In the genomic region with DNA sequence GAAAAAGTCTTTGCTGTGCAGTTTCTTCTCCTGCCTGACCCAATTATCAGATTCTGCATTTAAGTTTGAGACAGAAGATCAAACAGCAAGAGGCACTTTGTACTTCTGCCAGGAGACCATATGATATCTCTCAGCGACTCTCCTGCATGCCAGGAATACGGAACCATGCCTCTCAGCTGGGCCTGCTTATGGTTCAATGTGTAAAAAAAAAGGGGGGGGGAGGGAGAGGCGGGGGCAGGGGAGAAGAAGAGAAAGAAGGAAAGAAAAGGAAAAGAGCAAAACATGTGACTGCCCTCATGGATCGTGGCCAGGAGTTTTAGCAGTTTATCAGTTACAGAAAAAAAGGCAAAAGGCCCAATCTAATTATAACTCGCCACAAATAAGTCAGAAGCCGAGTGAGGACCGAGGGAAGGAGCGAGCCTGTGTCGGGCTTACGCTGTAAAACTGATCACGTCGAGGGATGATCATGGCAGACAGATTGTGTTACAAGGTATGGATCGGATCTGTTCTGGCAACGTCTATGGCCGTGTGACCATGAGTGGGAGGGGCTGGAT, we compare ENCODE assay signal across 8 mouse cellular contexts.
DNase-seq lines count a peak whose midpoint lies in the region; ATAC-seq and TF ChIP-seq lines count a peak whose summit lies in the region.
"Had no signal": no experiment of that assay in that cellular context is flagged by ENCODE, and none has a peak within 500 bp of the region (broad histone marks: within the 10 kb centered on the region; RNA-seq: fewer than 3 reads in every experiment).

No protein-coding gene starts in this region.

- no peak for TF ChIP-seq CTCF in liver, postnatal 0 days (IDR thresholded peaks at IDR 0.05; ENCODE audit: low read depth)

- WGBS in liver, postnatal 0 days (ENCODE audit: insufficient replicate concordance) = 42% methylated on average over 15 of the region's 15 CpGs

- no peaks in the 10 kb centered on the region for H3K9me3 ChIP-seq in liver, postnatal 0 days (ENCODE audit: low read length)
- H3K9me3 ChIP-seq: neural tube, embryonic 12.5 days had no signal

- peak; percentile 42 for DNase-seq in kidney, postnatal 10 days
- no peak for DNase-seq in kidney, adult 8-10 months
- DNase-seq in MEL-GATA-1-ER (ENCODE audit: extremely low read depth, low read depth) = peak; percentile 81
- peak; percentile 28 to 51 for DNase-seq in cerebellum, adult 18-20 months
- no peak for DNase-seq in liver, postnatal 0 days
- no peak for DNase-seq in ovary, postnatal 14 days (ENCODE audit: low spot score)
- no peak for DNase-seq in spleen, postnatal 14 days (ENCODE audit: low spot score in 2 of 2)

- peaks cover 4% of the 10 kb centered on the region; the same call in 1 of the 2 replicates for H3K36me3 ChIP-seq in liver, postnatal 0 days (replicated peaks; ENCODE audit: insufficient read depth, low read length)
- H3K36me3 ChIP-seq: neural tube, embryonic 12.5 days had no signal

- peaks cover 32% of the 10 kb centered on the region for H3K4me1 ChIP-seq in liver, postnatal 0 days (ENCODE audit: insufficient read depth)
- H3K4me1 ChIP-seq: neural tube, embryonic 12.5 days had no signal

- 0 out of 2 replicates have a peak overlapping the region, but pooled peaks have one; percentile 38 for H3K4me2 ChIP-seq in liver, postnatal 0 days (ENCODE audit: low read depth, low read length)
- H3K4me2 ChIP-seq: neural tube, embryonic 12.5 days had no signal

- H3K27me3 ChIP-seq in liver, postnatal 0 days (ENCODE audit: insufficient read depth, low read length) = no peaks in the 10 kb centered on the region
- H3K27me3 ChIP-seq: neural tube, embryonic 12.5 days had no signal

- H3K9ac ChIP-seq in liver, postnatal 0 days (replicated peaks) = no peak overlapping the region
- H3K9ac ChIP-seq: neural tube, embryonic 12.5 days had no signal

- TF ChIP-seq EP300 in liver, postnatal 0 days (IDR thresholded peaks at IDR 0.05; ENCODE audit: low read depth) = no peak

- H3K27ac ChIP-seq in liver, postnatal 0 days (ENCODE audit: low read depth) = no peak overlapping the region
- H3K27ac ChIP-seq: neural tube, embryonic 12.5 days had no signal

- H3K4me3 ChIP-seq in liver, postnatal 0 days (ENCODE audit: low read depth, low read length) = no peak overlapping the region
- H3K4me3 ChIP-seq: neural tube, embryonic 12.5 days had no signal

- 0 out of 2 replicates have a peak, but pooled peaks have one; percentile 7 for ATAC-seq in liver, postnatal 0 days

Comparison
In these comparisons a context has a peak if more than half of its experiments do, and no peak if none do; other contexts are left out.
1. DNase-seq: peak in kidney, postnatal 10 days (single experiment), MEL-GATA-1-ER (single experiment) and cerebellum, adult 18-20 months (2 of 2); none in kidney, adult 8-10 months (0 of 2), liver, postnatal 0 days (single experiment), ovary, postnatal 14 days (single experiment) and spleen, postnatal 14 days (0 of 2).